Mouse (Mus musculus): ENCODE results near the gene Anxa6. TPM values are rescaled to one million over a fixed set of nuclear protein-coding genes. Genes with fewer than 3 reads are reported as not detected.

The Anxa6 gene
- 333 TPM for polyA plus RNA-seq (2021)

GRCm38 (mm10) chr11:55033040-55033660 lies at the start of gene Anxa6:
Gene Anxa6, minus strand, starts transcription at chr11:55033445.
- POLR2A ChIA-PET, result interaction anchor here (0.7 to 1.0 kb wide), 3 partner anchors 12 to 35 kb away, joined by 3 to 4 read pairs (median 4); no protein-coding TSS in a partner anchor
- H3K27me3 ChIP-seq, result no peaks in the 10 kb centered on the region
- ATAC-seq (peak; percentile 85), DNase-seq (ENCODE audit: low read depth, low spot score) (no peak)
- in situ Hi-C loops (cut with MboI; ENCODE audit: low pct_unique_long_range_greater_than_20kb), result no loop called here
- CTCF ChIA-PET, result interaction anchor here (0.7 to 1.1 kb wide), 3 partner anchors 20 to 103 kb away, joined by 3 read pairs; no protein-coding TSS in a partner anchor
- no peak for TF ChIP-seq CTCF (IDR thresholded peaks at IDR 0.05)

- no peak for TF ChIP-seq CTCF (IDR thresholded peaks at IDR 0.05)
- ATAC-seq (no peak), DNase-seq (ENCODE audit: low read depth, low spot score) (no peak)
- in situ Hi-C loops (cut with MboI; ENCODE audit: low pct_unique_long_range_greater_than_20kb), result loop anchor here (5.0 kb wide), 1 partner anchor 39 kb away; no protein-coding TSS in a partner anchor
- no peaks in the 10 kb centered on the region for H3K27me3 ChIP-seq
- CTCF ChIA-PET, result interaction anchor here (1.1 to 1.6 kb wide), 3 partner anchors 35 to 59 kb away, joined by 3 to 4 read pairs (median 3); no protein-coding TSS in a partner anchor
- POLR2A ChIA-PET, result no interaction called here
Observed at GRCm38 (mm10) chr11:55081206-55081605, 48.0 kb upstream of the Anxa6 start.

- in situ Hi-C loops (cut with MboI; ENCODE audit: low pct_unique_long_range_greater_than_20kb), result no loop called here
- ChIA-PET POLR2A (no interaction called here), CTCF (interaction anchor here (1.3 to 3.0 kb wide), 2 partner anchors 7 to 71 kb away, joined by 3 to 15 read pairs; no protein-coding TSS in a partner anchor)
- no peak for TF ChIP-seq CTCF (IDR thresholded peaks at IDR 0.05)
- no peaks in the 10 kb centered on the region for H3K27me3 ChIP-seq
- DNase-seq (ENCODE audit: low read depth, low spot score), result no peak
- ATAC-seq, result no peak
Observed at GRCm38 (mm10) chr11:55079180-55079579, 45.9 kb upstream of the Anxa6 start.

GRCm38 (mm10) chr11:55078502-55078901 lies 45.3 kb upstream of the Anxa6 start:
- TF ChIP-seq CTCF (IDR thresholded peaks at IDR 0.05), result no peak
- no peak for DNase-seq (ENCODE audit: low read depth, low spot score)
- ChIA-PET CTCF (interaction anchor here (1.3 to 3.0 kb wide), 3 partner anchors 8 to 71 kb away, joined by 3 to 15 read pairs (median 4); no protein-coding TSS in a partner anchor), POLR2A (no interaction called here)
- no peaks in the 10 kb centered on the region for H3K27me3 ChIP-seq
- in situ Hi-C loops (cut with MboI; ENCODE audit: low pct_unique_long_range_greater_than_20kb), result no loop called here
- ATAC-seq, result no peak

- ATAC-seq, result no peak
- ChIA-PET CTCF (interaction anchor here (0.9 to 3.0 kb wide), 4 partner anchors 9 to 81 kb away, joined by 3 to 15 read pairs (median 4); no protein-coding TSS in a partner anchor), POLR2A (no interaction called here)
- no peak for TF ChIP-seq CTCF (IDR thresholded peaks at IDR 0.05)
- no peak for DNase-seq (ENCODE audit: low read depth, low spot score)
- in situ Hi-C loops (cut with MboI; ENCODE audit: low pct_unique_long_range_greater_than_20kb), result no loop called here
- no peaks in the 10 kb centered on the region for H3K27me3 ChIP-seq
Observed at GRCm38 (mm10) chr11:55077331-55078231, 44.3 kb upstream of the Anxa6 start, which contains the start of gene Ccdc69. Gene Ccdc69, minus strand, starts transcription at chr11:55078131.

GRCm38 (mm10) chr11:55076234-55076633 lies 43.0 kb upstream of the Anxa6 start:
- no peak for TF ChIP-seq CTCF (IDR thresholded peaks at IDR 0.05)
- ATAC-seq (no peak), DNase-seq (ENCODE audit: low read depth, low spot score) (no peak)
- in situ Hi-C loops (cut with MboI; ENCODE audit: low pct_unique_long_range_greater_than_20kb), result no loop called here
- CTCF ChIA-PET, result interaction anchor here (0.9 to 3.4 kb wide), 3 partner anchors 10 to 82 kb away, joined by 4 to 20 read pairs (median 15); no protein-coding TSS in a partner anchor
- POLR2A ChIA-PET, result no interaction called here
- H3K27me3 ChIP-seq, result no peaks in the 10 kb centered on the region

- CTCF ChIA-PET, result interaction anchor here (3.4 kb wide), 1 partner anchor 11 kb away, joined by 20 read pairs; no protein-coding TSS in a partner anchor
- peak; percentile 47 for ATAC-seq
- no peak for TF ChIP-seq CTCF (IDR thresholded peaks at IDR 0.05)
- in situ Hi-C loops (cut with MboI; ENCODE audit: low pct_unique_long_range_greater_than_20kb), result no loop called here
- no peak for DNase-seq (ENCODE audit: low read depth, low spot score)
- H3K27me3 ChIP-seq, result no peaks in the 10 kb centered on the region
- POLR2A ChIA-PET, result no interaction called here
Observed at GRCm38 (mm10) chr11:55075602-55076001, 42.4 kb upstream of the Anxa6 start.

- ATAC-seq (no peak), DNase-seq (ENCODE audit: low read depth, low spot score) (no peak)
- CTCF ChIA-PET, result interaction anchor here (1.1 to 3.4 kb wide), 3 partner anchors 13 to 26 kb away, joined by 3 to 20 read pairs (median 4); no protein-coding TSS in a partner anchor
- H3K27me3 ChIP-seq, result no peaks in the 10 kb centered on the region
- in situ Hi-C loops (cut with MboI; ENCODE audit: low pct_unique_long_range_greater_than_20kb), result no loop called here
- TF ChIP-seq CTCF (IDR thresholded peaks at IDR 0.05), result no peak
- POLR2A ChIA-PET, result no interaction called here
Observed at GRCm38 (mm10) chr11:55073191-55073590, 39.9 kb upstream of the Anxa6 start.

- CTCF ChIA-PET, result interaction anchor here (0.8 to 1.1 kb wide), 2 partner anchors 14 to 25 kb away, joined by 3 read pairs; no protein-coding TSS in a partner anchor
- TF ChIP-seq CTCF (IDR thresholded peaks at IDR 0.05), result no peak
- H3K27me3 ChIP-seq, result no peaks in the 10 kb centered on the region
- DNase-seq (ENCODE audit: low read depth, low spot score), result no peak
- no peak for ATAC-seq
- POLR2A ChIA-PET, result no interaction called here
- in situ Hi-C loops (cut with MboI; ENCODE audit: low pct_unique_long_range_greater_than_20kb), result no loop called here
Observed at GRCm38 (mm10) chr11:55072467-55072866, 39.2 kb upstream of the Anxa6 start.

- ChIA-PET CTCF (interaction anchor here (0.8 kb wide), 1 partner anchor 16 kb away, joined by 3 read pairs; no protein-coding TSS in a partner anchor), POLR2A (no interaction called here)
- DNase-seq (ENCODE audit: low read depth, low spot score), result no peak
- no peak for ATAC-seq
- H3K27me3 ChIP-seq, result no peaks in the 10 kb centered on the region
- TF ChIP-seq CTCF (IDR thresholded peaks at IDR 0.05), result no peak
- in situ Hi-C loops (cut with MboI; ENCODE audit: low pct_unique_long_range_greater_than_20kb), result no loop called here
Observed at GRCm38 (mm10) chr11:55071344-55071743, 38.1 kb upstream of the Anxa6 start.

Measured in Patski (cell line).